Mouse (Mus musculus): Measurements from ENCODE around the gene Ankrd11. TPM values are rescaled to one million over a fixed set of nuclear protein-coding genes. Genes with fewer than 3 reads are reported as not detected.

Gene Ankrd11
- total and polyA plus RNA-seq, 3 experiments, result 49.2 to 235 (median 87.7) TPM

- H3K4me3 ChIP-seq (ENCODE audit: control insufficient read depth in 1 of 2, insufficient read depth in 1 of 2, low read depth in 2 of 2, low read length in 2 of 2), result no peak overlapping the region
- H3K27ac ChIP-seq (ENCODE audit: control insufficient read depth, low read depth, low read length), result no peak overlapping the region
- peaks cover 32 to 44% of the 10 kb centered on the region in 2 experiments for H3K4me1 ChIP-seq (ENCODE audit: control insufficient read depth in 1 of 2, insufficient read depth in 2 of 2, low read length in 2 of 2)
- peaks cover 5 to 57% of the 10 kb centered on the region in 2 experiments for H3K36me3 ChIP-seq (ENCODE audit: control insufficient read depth in 1 of 2, insufficient read depth in 2 of 2, low read length in 2 of 2)
- no peak overlapping the region for H3K9ac ChIP-seq (ENCODE audit: control insufficient read depth, low read depth, low read length, poor library complexity, severe bottlenecking)
- peak; percentile 38; the same call in 1 of the 2 replicates for TF ChIP-seq GATA1 (IDR thresholded peaks at IDR 0.05; ENCODE audit: low read depth, low read length)
- peak; percentile 62 for TF ChIP-seq TAL1 (IDR thresholded peaks at IDR 0.05; ENCODE audit: low read length)
- TF ChIP-seq HCFC1 (IDR thresholded peaks at IDR 0.05; ENCODE audit: low read depth, low read length), result no peak
- no peak for TF ChIP-seq MYC (IDR thresholded peaks at IDR 0.05; ENCODE audit: low read depth, low read length)
- TF ChIP-seq E2F4 (IDR thresholded peaks at IDR 0.05; ENCODE audit: borderline replicate concordance, low read depth, low read length), result no peak
- H3K27me3 ChIP-seq (ENCODE audit: control insufficient read depth in 1 of 2, insufficient read depth in 2 of 2, low read length in 2 of 2), result no peaks in the 10 kb centered on the region
- H3K79me2 ChIP-seq (ENCODE audit: control insufficient read depth, insufficient read depth, low read length, poor library complexity), result peaks cover 86% of the 10 kb centered on the region
- DNase-seq (ENCODE audit: low read depth, low spot score), result no peak
- H3K9me3 ChIP-seq (replicated peaks; ENCODE audit: insufficient read depth, low read length), result no peaks in the 10 kb centered on the region
Observed at GRCm38 (mm10) chr8:122955195-122955594, 86.9 kb downstream of the Ankrd11 start.

GRCm38 (mm10) chr8:122954090-122954799, 87.8 kb downstream of the Ankrd11 start:
- Histone ChIP-seq H3K27ac (ENCODE audit: control insufficient read depth, low read depth, low read length) (peak overlapping the region; percentile 11; the same call in 1 of the 2 replicates), H3K4me1 (ENCODE audit: control insufficient read depth in 1 of 2, insufficient read depth in 2 of 2, low read length in 2 of 2) (peaks cover 31 to 43% of the 10 kb centered on the region in 2 experiments), H3K9me3 (replicated peaks; ENCODE audit: insufficient read depth, low read length) (no peaks in the 10 kb centered on the region), H3K36me3 (ENCODE audit: control insufficient read depth in 1 of 2, insufficient read depth in 2 of 2, low read length in 2 of 2) (peaks cover 2 to 51% of the 10 kb centered on the region in 2 experiments; a peak in 3 of 4 replicates), H3K4me3 (ENCODE audit: control insufficient read depth in 1 of 2, insufficient read depth in 1 of 2, low read depth in 2 of 2, low read length in 2 of 2) (no peak overlapping the region), H3K27me3 (ENCODE audit: control insufficient read depth in 1 of 2, insufficient read depth in 2 of 2, low read length in 2 of 2) (no peaks in the 10 kb centered on the region), H3K79me2 (ENCODE audit: control insufficient read depth, insufficient read depth, low read length, poor library complexity) (peaks cover 87% of the 10 kb centered on the region), H3K9ac (ENCODE audit: control insufficient read depth, low read depth, low read length, poor library complexity, severe bottlenecking) (no peak overlapping the region)
- DNase-seq (ENCODE audit: low read depth, low spot score), result no peak
- TF ChIP-seq HCFC1 (IDR thresholded peaks at IDR 0.05; ENCODE audit: low read depth, low read length), result no peak
- TF ChIP-seq ZC3H11A (IDR thresholded peaks at IDR 0.05; ENCODE audit: low read depth, low read length), result no peak
- TF ChIP-seq CTCF (IDR thresholded peaks at IDR 0.05 in 2 of 3, conservative IDR thresholded peaks at IDR 0.05 in 1 of 3; ENCODE audit: control insufficient read depth in 1 of 3, insufficient read depth in 1 of 3, low read depth in 2 of 3, low read length in 3 of 3, poor library complexity in 1 of 3, severe bottlenecking in 1 of 3), result no peak
- no peak for TF ChIP-seq TCF12 (IDR thresholded peaks at IDR 0.05; ENCODE audit: low read depth, low read length)
- no peak for TF ChIP-seq USF2 (IDR thresholded peaks at IDR 0.05; ENCODE audit: borderline replicate concordance in 1 of 2, insufficient read depth in 1 of 2, low read depth in 1 of 2, low read length in 2 of 2)
- TF ChIP-seq BHLHE40 (IDR thresholded peaks at IDR 0.05; ENCODE audit: borderline replicate concordance, low read depth, low read length), result 0 out of 2 replicates have a peak, but pooled peaks have one; percentile 16
- TF ChIP-seq NRF1 (IDR thresholded peaks at IDR 0.05; ENCODE audit: insufficient read depth, low read depth, low read length, poor library complexity, severe bottlenecking), result no peak
- TF ChIP-seq MXI1 (IDR thresholded peaks at IDR 0.05; ENCODE audit: low read depth, low read length), result peak; percentile 50; the same call in 1 of the 2 replicates
- TF ChIP-seq SIN3A (IDR thresholded peaks at IDR 0.05; ENCODE audit: low read length), result peak; percentile 34; the same call in 1 of the 2 replicates
- no peak for TF ChIP-seq MAX (IDR thresholded peaks at IDR 0.05; ENCODE audit: low read length)
